Comparison of ENCODE assay signal across 9 mouse cellular contexts in genomic region chr9:23497626-23498025, GRCm38 (mm10).
A peak's percentile ranks its signal among the peaks of the same experiment; 100 is the strongest.
DNase-seq lines count a peak whose midpoint lies in the region.
"Had no signal": no experiment of that assay in that cellular context is flagged by ENCODE, and none has a peak within 500 bp of the region (broad histone marks: within the 10 kb centered on the region; RNA-seq: fewer than 3 reads in every experiment).

No protein-coding gene starts in this region.

- peak; percentile 67 for DNase-seq in Muller cell, postnatal 12 days (ENCODE audit: inconsistent ontology term)
- peak; percentile 92 for DNase-seq in brain, adult 2 months (ENCODE audit: low read depth, low spot score)
- DNase-seq in frontal cortex, postnatal 25 days (ENCODE audit: low spot score in 2 of 2) = peak; percentile 23 to 32
- DNase-seq in left cerebral cortex, postnatal 36 days (ENCODE audit: low spot score in 2 of 2) = peak; percentile 60 to 66
- no peak for DNase-seq in gastrocnemius, postnatal 10 days
- no peak for DNase-seq in heart, postnatal 25 days (ENCODE audit: low spot score)
- DNase-seq in spleen, postnatal 10 days (ENCODE audit: low spot score in 2 of 2) = no peak
- DNase-seq: heart, adult 11 months; lung, embryonic 14.5 days had no signal

- intact Hi-C loops in left cerebral cortex, postnatal 36 days (cut with DNase I) = loop anchor here (5.0 to 10.0 kb wide), 2 partner anchors 227 to 715 kb away; no protein-coding TSS in a partner anchor
- intact Hi-C loops in heart, postnatal 25 days (cut with DNase I) = no loop called here

Comparison
In these comparisons a context has a peak if more than half of its experiments do, and no peak if none do; other contexts are left out.
1. DNase-seq: peak in Muller cell, postnatal 12 days (single experiment), brain, adult 2 months (single experiment), frontal cortex, postnatal 25 days (2 of 2) and left cerebral cortex, postnatal 36 days (2 of 2); none in gastrocnemius, postnatal 10 days (single experiment), heart, postnatal 25 days (single experiment) and spleen, postnatal 10 days (0 of 2).